8 mouse cellular contexts compared by ENCODE assay signal in the genomic region with DNA sequence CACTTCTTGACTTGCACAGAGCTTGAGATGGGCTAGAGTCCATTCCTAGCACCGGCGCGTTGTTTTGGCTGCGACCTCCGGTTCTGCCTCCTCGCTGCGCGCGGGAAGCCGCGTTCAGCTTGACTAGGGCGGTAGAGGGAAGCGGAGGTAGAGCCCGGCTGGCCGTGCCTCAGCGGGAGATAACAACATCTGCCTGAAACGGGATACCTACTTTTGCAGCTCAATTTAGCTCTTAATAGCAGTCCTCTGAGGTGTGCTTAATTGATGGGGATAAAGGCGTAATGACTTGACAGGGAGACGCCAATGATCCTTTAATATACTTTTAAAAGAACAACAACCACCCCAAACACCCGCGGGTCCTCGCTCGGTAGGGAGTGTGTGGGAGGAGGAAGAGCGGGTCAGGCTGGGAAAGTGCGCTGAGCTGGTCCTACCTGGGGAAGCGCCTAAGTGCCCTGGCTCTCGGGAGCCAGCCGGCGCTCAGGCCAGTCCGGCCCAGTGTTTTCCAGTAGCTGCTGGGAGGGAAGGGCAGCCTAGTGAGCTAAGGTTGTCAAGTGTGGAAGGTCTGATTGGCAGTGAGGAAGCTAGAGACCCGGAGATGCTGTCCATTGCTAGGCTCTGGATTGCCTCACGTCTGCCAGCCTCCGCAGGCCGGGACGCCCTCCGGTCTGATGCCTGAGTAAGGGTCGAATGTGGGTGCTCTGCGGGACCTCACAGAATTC. TPM values are rescaled to one million over a fixed set of nuclear protein-coding genes. Genes with fewer than 3 reads are reported as not detected.
A peak's percentile ranks its signal among the peaks of the same experiment; 100 is the strongest.
DNase-seq lines count a peak whose midpoint lies in the region; ATAC-seq and TF ChIP-seq lines count a peak whose summit lies in the region.

No protein-coding gene starts in this region.

- H3K4me1 ChIP-seq in E14TG2a.4 (replicated peaks; ENCODE audit: low read depth, low read length) = peaks cover 19% of the 10 kb centered on the region
- H3K4me1 ChIP-seq in heart, embryonic 13.5 days = peaks cover 15% of the 10 kb centered on the region
- H3K4me1 ChIP-seq in limb, embryonic 14.5 days (ENCODE audit: control insufficient read depth, insufficient read depth, low read length) = 0 out of 2 replicates have a peak, but pooled peaks cover 4% of the 10 kb centered on the region
- peaks cover 61% of the 10 kb centered on the region for H3K4me1 ChIP-seq in neural tube, embryonic 15.5 days

- H3K9ac ChIP-seq in heart, embryonic 13.5 days = peak overlapping the region; percentile 45
- 0 out of 2 replicates have a peak overlapping the region, but pooled peaks have one; percentile 9 for H3K9ac ChIP-seq in limb, embryonic 14.5 days (ENCODE audit: low read depth, low read length, severe bottlenecking)
- H3K9ac ChIP-seq in neural tube, embryonic 15.5 days (replicated peaks) = peak overlapping the region; percentile 21

- H3K9me3 ChIP-seq in E14TG2a.4 (ENCODE audit: low read length) = peaks cover 6% of the 10 kb centered on the region; the same call in 1 of the 2 replicates
- no peaks in the 10 kb centered on the region for H3K9me3 ChIP-seq in heart, embryonic 13.5 days
- H3K9me3 ChIP-seq in limb, embryonic 14.5 days (ENCODE audit: control insufficient read depth, low read length) = no peaks in the 10 kb centered on the region
- H3K9me3 ChIP-seq in neural tube, embryonic 15.5 days (replicated peaks) = no peaks in the 10 kb centered on the region

- peaks cover 80% of the 10 kb centered on the region for H3K27me3 ChIP-seq in E14TG2a.4 (ENCODE audit: insufficient read depth, low read length)
- peaks cover 76% of the 10 kb centered on the region for H3K27me3 ChIP-seq in heart, embryonic 13.5 days (replicated peaks)
- peaks cover 74% of the 10 kb centered on the region for H3K27me3 ChIP-seq in limb, embryonic 14.5 days (ENCODE audit: control insufficient read depth, insufficient read depth, low read length)
- no peaks in the 10 kb centered on the region for H3K27me3 ChIP-seq in neural tube, embryonic 15.5 days (replicated peaks)

- TF ChIP-seq POLR2A in limb, embryonic 14.5 days (IDR thresholded peaks at IDR 0.05; ENCODE audit: borderline replicate concordance, extremely low read depth, insufficient read depth, insufficient read length) = no peak

- H3K27ac ChIP-seq in heart, embryonic 13.5 days (replicated peaks) = no peak overlapping the region
- H3K27ac ChIP-seq in limb, embryonic 14.5 days (replicated peaks; ENCODE audit: low read depth, low read length) = no peak overlapping the region
- peak overlapping the region; percentile 71 for H3K27ac ChIP-seq in neural tube, embryonic 15.5 days (replicated peaks)

- under 1% methylated on average over 38 of the region's 38 CpGs for WGBS in heart, embryonic 13.5 days
- under 1% methylated on average over 37 of the region's 38 CpGs for WGBS in limb, embryonic 14.5 days
- under 1% methylated on average over 38 of the region's 38 CpGs for WGBS in neural tube, embryonic 15.5 days

- H3K36me3 ChIP-seq in E14TG2a.4 (ENCODE audit: insufficient read depth, low read length) = no peaks in the 10 kb centered on the region
- H3K36me3 ChIP-seq in heart, embryonic 13.5 days = no peaks in the 10 kb centered on the region
- H3K36me3 ChIP-seq in limb, embryonic 14.5 days (ENCODE audit: control insufficient read depth, insufficient read depth, low read length) = no peaks in the 10 kb centered on the region
- no peaks in the 10 kb centered on the region for H3K36me3 ChIP-seq in neural tube, embryonic 15.5 days

- TF ChIP-seq CTCF in E14TG2a.4 (conservative IDR thresholded peaks at IDR 0.05; ENCODE audit: low read length) = no peak

- no peak for DNase-seq in frontal cortex, adult 2 months (ENCODE audit: extremely low spot score in 1 of 2, low spot score in 1 of 2)
- peak; percentile 63 for DNase-seq in cerebellum, adult 9-11 months
- no peak for DNase-seq in limb, embryonic 14.5 days (ENCODE audit: low spot score)
- DNase-seq in urinary bladder, postnatal 36 days (ENCODE audit: low spot score in 2 of 2) = no peak

- ATAC-seq in frontal cortex, adult (ENCODE audit: low TSS enrichment) = peak; percentile 30
- no peak for ATAC-seq in heart, embryonic 13.5 days (ENCODE audit: extremely low read depth, insufficient number of reproducible peaks, low FRiP score, low TSS enrichment)
- ATAC-seq in limb, embryonic 14.5 days (ENCODE audit: low FRiP score, low read depth) = peak; percentile 21
- ATAC-seq in neural tube, embryonic 15.5 days (ENCODE audit: low FRiP score) = peak; percentile 67

- H3K4me2 ChIP-seq in heart, embryonic 13.5 days = peak overlapping the region; percentile 86
- H3K4me2 ChIP-seq in limb, embryonic 14.5 days (replicated peaks; ENCODE audit: low read depth, low read length, severe bottlenecking) = peak overlapping the region; percentile 55
- peak overlapping the region; percentile 90 for H3K4me2 ChIP-seq in neural tube, embryonic 15.5 days

- H3K4me3 ChIP-seq in E14TG2a.4 (replicated peaks; ENCODE audit: low read length) = peak overlapping the region; percentile 63
- H3K4me3 ChIP-seq in heart, embryonic 13.5 days = peak overlapping the region; percentile 52
- peak overlapping the region; percentile 31 for H3K4me3 ChIP-seq in limb, embryonic 14.5 days (replicated peaks; ENCODE audit: low read length)
- peak overlapping the region; percentile 41 for H3K4me3 ChIP-seq in neural tube, embryonic 15.5 days (replicated peaks)

RNA-seq across cellular contexts. Expression of gene Nr2f1, which starts 10.6 kb away (rescaled TPM):
- 115 and 123 TPM in 2 replicates for polyA plus RNA-seq in frontal cortex, adult 2 months (2012; rRNA removed)
- polyA plus RNA-seq in heart, embryonic 13.5 days (2015; fragmentation: Nextera tagmentation; extraction: Ambion mirVana) = 4.1 and 4.6 TPM in 2 replicates
- polyA plus RNA-seq in limb, embryonic 14.5 days (2012; rRNA removed) = 16.6 and 26.6 TPM in 2 replicates
- 1.6 and 2.1 TPM in 2 replicates for polyA plus RNA-seq in limb, embryonic 14.5 days (2014; fragmentation: Nextera tagmentation; extraction: Ambion mirVana)
- 30.3 and 37.8 TPM in 2 replicates for polyA plus RNA-seq in neural tube, embryonic 15.5 days (2015; fragmentation: Nextera tagmentation; extraction: Ambion mirVana)
